Mouse (Mus musculus): ENCODE measurements around the gene Prss50. TPM values are rescaled to one million over a fixed set of nuclear protein-coding genes. Genes with fewer than 3 reads are reported as not detected.

Gene Prss50
- polyA plus RNA-seq, 1 experiment from 2014 or later, result 0.24 TPM

Other genes starting within 250 kb of the Prss50 start
- gene Nradd, start 233.5 kb upstream of the Prss50 start, polyA plus RNA-seq (2015; fragmentation: Nextera tagmentation; extraction: Ambion mirVana), result 33.8 and 36.6 TPM in 2 replicates
- 2.0 and 3.1 TPM in 2 replicates for gene Nbeal2, start 203.8 kb upstream of the Prss50 start, polyA plus RNA-seq (2015; fragmentation: Nextera tagmentation; extraction: Ambion mirVana)
- 136 and 140 TPM in 2 replicates for gene Ccdc12, start 201.5 kb upstream of the Prss50 start, polyA plus RNA-seq (2015; fragmentation: Nextera tagmentation; extraction: Ambion mirVana)
- not detected in 2 replicates for gene Myl3, start 116.1 kb upstream of the Prss50 start, polyA plus RNA-seq (2015; fragmentation: Nextera tagmentation; extraction: Ambion mirVana)
- gene Pth1r, start 110.8 kb upstream of the Prss50 start, polyA plus RNA-seq (2015; fragmentation: Nextera tagmentation; extraction: Ambion mirVana), result 9.2 and 11.2 TPM in 2 replicates
- gene Prss42, start 59.8 kb upstream of the Prss50 start, polyA plus RNA-seq (2015; fragmentation: Nextera tagmentation; extraction: Ambion mirVana), result not detected in 2 replicates
- not detected in 2 replicates for gene Prss44, start 44.0 kb upstream of the Prss50 start, polyA plus RNA-seq (2015; fragmentation: Nextera tagmentation; extraction: Ambion mirVana)
- gene Prss43, start 31.3 kb upstream of the Prss50 start, polyA plus RNA-seq (2015; fragmentation: Nextera tagmentation; extraction: Ambion mirVana), result not detected in 2 replicates
- not detected in 2 replicates for gene Prss45, start 23.4 kb upstream of the Prss50 start, polyA plus RNA-seq (2015; fragmentation: Nextera tagmentation; extraction: Ambion mirVana)
- gene Prss46, start 13.5 kb upstream of the Prss50 start, polyA plus RNA-seq (2015; fragmentation: Nextera tagmentation; extraction: Ambion mirVana), result not detected in 2 replicates
- gene Als2cl, start 21.9 kb downstream of the Prss50 start, polyA plus RNA-seq (2015; fragmentation: Nextera tagmentation; extraction: Ambion mirVana), result 0.98 and 1.2 TPM in 2 replicates
- gene Tmie, start 22.1 kb downstream of the Prss50 start, polyA plus RNA-seq (2015; fragmentation: Nextera tagmentation; extraction: Ambion mirVana), result 0.49 and 0.74 TPM in 2 replicates
- gene Fam240a, start 58.9 kb downstream of the Prss50 start, polyA plus RNA-seq (2015; fragmentation: Nextera tagmentation; extraction: Ambion mirVana), result not detected in 2 replicates
- gene Tdgf1, start 88.2 kb downstream of the Prss50 start, polyA plus RNA-seq (2015; fragmentation: Nextera tagmentation; extraction: Ambion mirVana), result not detected in 2 replicates
- gene Lrrc2, start 93.6 kb downstream of the Prss50 start, polyA plus RNA-seq (2015; fragmentation: Nextera tagmentation; extraction: Ambion mirVana), result 0.30 and 0.71 TPM in 2 replicates
- gene Rtp3, start 132.6 kb downstream of the Prss50 start, polyA plus RNA-seq (2015; fragmentation: Nextera tagmentation; extraction: Ambion mirVana), result not detected in 2 replicates
- 0.54 and 0.61 TPM in 2 replicates for gene Ltf, start 161.3 kb downstream of the Prss50 start, polyA plus RNA-seq (2015; fragmentation: Nextera tagmentation; extraction: Ambion mirVana)
- 1.8 and 2.1 TPM in 2 replicates for gene Ccrl2, start 199.6 kb downstream of the Prss50 start, polyA plus RNA-seq (2015; fragmentation: Nextera tagmentation; extraction: Ambion mirVana)

Data from midbrain, embryonic 13.5 days (tissue).